ENCODE assay signal across 19 mouse cellular contexts in genomic region chrX:92460496-92460895, GRCm38 (mm10). TPM values are rescaled to one million over a fixed set of nuclear protein-coding genes. Genes with fewer than 3 reads are reported as not detected.
DNase-seq lines count a peak whose midpoint lies in the region; ATAC-seq and TF ChIP-seq lines count a peak whose summit lies in the region.
"Had no signal": no experiment of that assay in that cellular context is flagged by ENCODE, and none has a peak within 500 bp of the region (broad histone marks: within the 10 kb centered on the region; RNA-seq: fewer than 3 reads in every experiment).

No protein-coding gene starts in this region.

- no peaks in the 10 kb centered on the region for H3K4me1 ChIP-seq in hindbrain, embryonic 14.5 days (replicated peaks; ENCODE audit: control insufficient read depth, insufficient read depth, low read length)
- no peaks in the 10 kb centered on the region for H3K4me1 ChIP-seq in hindbrain, embryonic 16.5 days (ENCODE audit: control insufficient read depth, insufficient read depth, low read depth, low read length)
- H3K4me1 ChIP-seq in lung, postnatal 0 days (ENCODE audit: insufficient read depth, low read depth, low read length), result no peaks in the 10 kb centered on the region
- no peaks in the 10 kb centered on the region for H3K4me1 ChIP-seq in stomach, postnatal 0 days (replicated peaks; ENCODE audit: control insufficient read depth, insufficient read depth)
- H3K4me1 ChIP-seq: heart, embryonic 12.5 days; limb, embryonic 13.5 days; liver, embryonic 15.5 days; neural tube, embryonic 12.5 days had no signal

- no peak for ATAC-seq in hindbrain, embryonic 14.5 days (ENCODE audit: low FRiP score)
- ATAC-seq in hindbrain, embryonic 16.5 days, result no peak
- no peak for ATAC-seq in lung, postnatal 0 days
- no peak for ATAC-seq in stomach, postnatal 0 days (ENCODE audit: low FRiP score, low TSS enrichment)
- ATAC-seq: activated CD4-positive, CD25-positive, alpha-beta regulatory T cell, adult 4 months; intestine, embryonic 16.5 days; midbrain, embryonic 16.5 days had no signal

- TF ChIP-seq CTCF in lung, postnatal 0 days (IDR thresholded peaks at IDR 0.05), result peak; percentile 24
- TF ChIP-seq CTCF in stomach, postnatal 0 days (IDR thresholded peaks at IDR 0.05; ENCODE audit: low read depth), result peak; percentile 43

- no peak overlapping the region for H3K4me3 ChIP-seq in hindbrain, embryonic 14.5 days (replicated peaks; ENCODE audit: low read length)
- no peak overlapping the region for H3K4me3 ChIP-seq in hindbrain, embryonic 16.5 days (ENCODE audit: low read length)
- no peak overlapping the region for H3K4me3 ChIP-seq in lung, postnatal 0 days (ENCODE audit: low read depth, low read length)
- no peak overlapping the region for H3K4me3 ChIP-seq in stomach, postnatal 0 days (ENCODE audit: low read depth, low read length)
- H3K4me3 ChIP-seq: heart, embryonic 12.5 days; limb, embryonic 13.5 days; liver, embryonic 15.5 days; neural tube, embryonic 12.5 days had no signal

- no peaks in the 10 kb centered on the region for H3K9me3 ChIP-seq in hindbrain, embryonic 14.5 days (ENCODE audit: control insufficient read depth, low read length)
- no peaks in the 10 kb centered on the region for H3K9me3 ChIP-seq in hindbrain, embryonic 16.5 days (ENCODE audit: control insufficient read depth, low read length)
- no peaks in the 10 kb centered on the region for H3K9me3 ChIP-seq in lung, postnatal 0 days (ENCODE audit: low read length)
- H3K9me3 ChIP-seq in stomach, postnatal 0 days (ENCODE audit: control insufficient read depth, low read length), result no peaks in the 10 kb centered on the region
- H3K9me3 ChIP-seq: limb, embryonic 13.5 days; liver, embryonic 15.5 days; neural tube, embryonic 12.5 days had no signal

- H3K4me2 ChIP-seq in hindbrain, embryonic 14.5 days (replicated peaks), result no peak overlapping the region
- no peak overlapping the region for H3K4me2 ChIP-seq in hindbrain, embryonic 16.5 days (ENCODE audit: low read length)
- no peak overlapping the region for H3K4me2 ChIP-seq in lung, postnatal 0 days (replicated peaks; ENCODE audit: low read depth, low read length)
- H3K4me2 ChIP-seq in stomach, postnatal 0 days (replicated peaks; ENCODE audit: low read depth), result no peak overlapping the region
- H3K4me2 ChIP-seq: heart, embryonic 12.5 days; limb, embryonic 13.5 days; liver, embryonic 15.5 days; neural tube, embryonic 12.5 days had no signal

- WGBS in hindbrain, embryonic 14.5 days, result 33% methylated on average over 3 of the region's 3 CpGs
- 37% methylated on average over 3 of the region's 3 CpGs for WGBS in hindbrain, embryonic 16.5 days
- 24% methylated on average over 3 of the region's 3 CpGs for WGBS in lung, postnatal 0 days
- WGBS in stomach, postnatal 0 days, result 33% methylated on average over 3 of the region's 3 CpGs

- H3K27me3 ChIP-seq in hindbrain, embryonic 14.5 days (ENCODE audit: control insufficient read depth, insufficient read depth, low read length), result no peaks in the 10 kb centered on the region
- no peaks in the 10 kb centered on the region for H3K27me3 ChIP-seq in hindbrain, embryonic 16.5 days (replicated peaks; ENCODE audit: control insufficient read depth, insufficient read depth, low read length)
- H3K27me3 ChIP-seq in lung, postnatal 0 days (replicated peaks; ENCODE audit: insufficient read depth, low read length), result no peaks in the 10 kb centered on the region
- H3K27me3 ChIP-seq in stomach, postnatal 0 days (ENCODE audit: control insufficient read depth, insufficient read depth, low read length), result no peaks in the 10 kb centered on the region
- H3K27me3 ChIP-seq: heart, embryonic 12.5 days; limb, embryonic 13.5 days; liver, embryonic 15.5 days; neural tube, embryonic 12.5 days had no signal

- no peak overlapping the region for H3K9ac ChIP-seq in hindbrain, embryonic 14.5 days
- no peak overlapping the region for H3K9ac ChIP-seq in hindbrain, embryonic 16.5 days (ENCODE audit: low read depth, low read length)
- H3K9ac ChIP-seq in lung, postnatal 0 days (replicated peaks; ENCODE audit: low read depth), result no peak overlapping the region
- no peak overlapping the region for H3K9ac ChIP-seq in stomach, postnatal 0 days (ENCODE audit: low read length)
- H3K9ac ChIP-seq: heart, embryonic 12.5 days; limb, embryonic 13.5 days; liver, embryonic 15.5 days; neural tube, embryonic 12.5 days had no signal

- H3K27ac ChIP-seq in hindbrain, embryonic 14.5 days, result no peak overlapping the region
- no peak overlapping the region for H3K27ac ChIP-seq in hindbrain, embryonic 16.5 days (ENCODE audit: low read depth, low read length)
- H3K27ac ChIP-seq in lung, postnatal 0 days (ENCODE audit: low read length), result no peak overlapping the region
- no peak overlapping the region for H3K27ac ChIP-seq in stomach, postnatal 0 days (replicated peaks)
- H3K27ac ChIP-seq: limb, embryonic 13.5 days; liver, embryonic 15.5 days; neural tube, embryonic 12.5 days had no signal

- no peaks in the 10 kb centered on the region for H3K36me3 ChIP-seq in hindbrain, embryonic 14.5 days (replicated peaks; ENCODE audit: control insufficient read depth, insufficient read depth)
- no peaks in the 10 kb centered on the region for H3K36me3 ChIP-seq in hindbrain, embryonic 16.5 days (ENCODE audit: control insufficient read depth, insufficient read depth, low read length)
- no peaks in the 10 kb centered on the region for H3K36me3 ChIP-seq in lung, postnatal 0 days (ENCODE audit: insufficient read depth, low read length)
- no peaks in the 10 kb centered on the region for H3K36me3 ChIP-seq in stomach, postnatal 0 days (ENCODE audit: control insufficient read depth, insufficient read depth, low read length)
- H3K36me3 ChIP-seq: heart, embryonic 12.5 days; limb, embryonic 13.5 days; liver, embryonic 15.5 days; neural tube, embryonic 12.5 days had no signal

- no peak for TF ChIP-seq EP300 in lung, postnatal 0 days (IDR thresholded peaks at IDR 0.05)
- no peak for TF ChIP-seq EP300 in stomach, postnatal 0 days (optimal IDR thresholded peaks at IDR 0.05)

- DNase-seq in hindbrain, embryonic 14.5 days (ENCODE audit: low spot score), result peak; percentile 31
- no peak for DNase-seq in lung, postnatal 0 days (ENCODE audit: low spot score)
- DNase-seq in lung, postnatal 25 days (ENCODE audit: low spot score), result no peak
- DNase-seq in embryo, embryonic 10.5 days (ENCODE audit: low spot score), result peak; percentile 14
- no peak for DNase-seq in stomach, postnatal 0 days (ENCODE audit: low spot score)
- DNase-seq in testis, postnatal 14 days (ENCODE audit: low spot score), result no peak
- DNase-seq: heart, postnatal 36 days; kidney, postnatal 10 days; lung, postnatal 4 days had no signal

RNA-seq across cellular contexts. Expression of gene Gm5941, which starts 29.3 kb away (rescaled TPM):
- not detected in 2 replicates for polyA plus RNA-seq in hindbrain, embryonic 14.5 days (2014; fragmentation: Nextera tagmentation; extraction: Ambion mirVana)
- polyA plus RNA-seq in hindbrain, embryonic 16.5 days (2015; fragmentation: Nextera tagmentation; extraction: Ambion mirVana), result not detected in 2 replicates
- polyA plus RNA-seq in lung, postnatal 0 days (2015; fragmentation: Nextera tagmentation; extraction: Ambion mirVana), result not detected in 2 replicates
- not detected in 2 replicates for polyA plus RNA-seq in stomach, postnatal 0 days (2015; fragmentation: Nextera tagmentation; extraction: Ambion mirVana)
- polyA plus RNA-seq: activated CD4-positive, CD25-positive, alpha-beta regulatory T cell, adult 4 months; heart, embryonic 12.5 days; intestine, embryonic 16.5 days; limb, embryonic 13.5 days; liver, embryonic 15.5 days; midbrain, embryonic 16.5 days; neural tube, embryonic 12.5 days; small intestine, adult 2 months; stomach, embryonic 14.5 days had no signal

Comparison
In these comparisons a context has a peak if more than half of its experiments do, and no peak if none do; other contexts are left out.
1. DNase-seq: peak in hindbrain, embryonic 14.5 days (single experiment) and embryo, embryonic 10.5 days (single experiment); none in lung, postnatal 0 days (single experiment), lung, postnatal 25 days (single experiment), stomach, postnatal 0 days (single experiment) and testis, postnatal 14 days (single experiment).